Mouse (Mus musculus): Measurements from ENCODE around the gene Sval1. TPM values are rescaled to one million over a fixed set of nuclear protein-coding genes. Genes with fewer than 3 reads are reported as not detected.

Gene Sval1
- polyA plus RNA-seq (2016; fragmentation: Nextera tagmentation; extraction: Ambion mirVana): not detected in 2 replicates

DNA sequence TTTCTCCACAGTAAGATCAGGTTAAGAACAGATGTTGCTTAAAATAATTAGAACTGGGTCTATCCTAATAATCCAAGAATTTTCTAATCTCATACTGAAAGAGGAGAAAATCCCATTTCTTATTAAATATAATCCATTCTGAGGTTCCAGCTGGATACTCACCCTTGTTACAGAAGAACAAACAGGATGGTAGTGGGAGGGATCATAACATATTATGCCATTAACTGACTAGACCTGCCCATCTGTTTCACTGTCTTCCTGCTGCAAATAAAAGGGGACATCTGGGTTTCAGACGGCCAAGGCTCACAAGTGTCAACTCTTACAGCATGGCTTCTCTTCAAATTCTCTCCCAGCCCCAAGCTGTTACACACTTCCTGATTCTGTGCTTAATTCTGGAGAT, at the start of gene Sval1:
Gene Sval1, plus strand, starts transcription at position 301 of the 400 bp plus-strand sequence.
- Histone ChIP-seq H3K4me2 (replicated peaks) (no peak within 1 kb of the TSS), H3K27ac (no peak within 1 kb of the TSS), H3K36me3 (no peaks in the 10 kb centered on the region), H3K9ac (no peak within 1 kb of the TSS), H3K9me3 (replicated peaks) (no peaks in the 10 kb centered on the region), H3K27me3 (no peaks in the 10 kb centered on the region), H3K4me1 (no peaks in the 10 kb centered on the region), H3K4me3 (no peak within 1 kb of the TSS)
- no peak for ATAC-seq (ENCODE audit: low FRiP score)
- WGBS: 75% methylated on average over 1 of the region's 1 CpGs

- H3K27ac ChIP-seq: no peak overlapping the region
- no peak overlapping the region for H3K9ac ChIP-seq
- no peak overlapping the region for H3K4me3 ChIP-seq
- no peak for ATAC-seq (ENCODE audit: low FRiP score)
- H3K4me2 ChIP-seq (replicated peaks): no peak overlapping the region
- H3K9me3 ChIP-seq (replicated peaks): no peaks in the 10 kb centered on the region
- no peaks in the 10 kb centered on the region for H3K4me1 ChIP-seq
- H3K27me3 ChIP-seq: no peaks in the 10 kb centered on the region
- 83% methylated on average over 5 of the region's 5 CpGs for WGBS
- no peaks in the 10 kb centered on the region for H3K36me3 ChIP-seq
Measured at GRCm38 (mm10) chr6:41911625-41912024, 39.8 kb upstream of the Sval1 start.

DNA sequence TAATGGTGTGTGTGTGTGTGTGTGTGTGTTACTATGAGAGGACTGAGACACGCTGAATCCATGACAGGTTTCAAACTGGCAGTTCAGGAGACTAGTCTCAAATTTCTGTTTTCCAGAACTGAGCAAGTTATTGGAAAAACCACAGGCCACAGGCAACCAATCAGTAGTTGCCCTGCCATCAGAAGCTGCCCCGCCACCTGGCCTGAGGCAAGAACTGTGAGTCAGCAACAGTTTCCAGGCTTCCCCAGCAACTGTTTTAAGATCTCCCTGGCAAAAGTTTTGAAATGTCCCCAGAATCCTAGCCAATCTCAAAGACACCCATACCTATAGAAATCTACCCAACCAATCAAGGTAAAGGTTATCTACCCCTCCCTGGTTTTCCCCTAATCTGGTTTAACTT, 36.5 kb upstream of the Sval1 start:
- Histone ChIP-seq H3K4me3 (no peak overlapping the region), H3K9me3 (replicated peaks) (no peaks in the 10 kb centered on the region), H3K4me1 (no peaks in the 10 kb centered on the region), H3K4me2 (replicated peaks) (no peak overlapping the region), H3K27me3 (no peaks in the 10 kb centered on the region), H3K27ac (no peak overlapping the region), H3K36me3 (no peaks in the 10 kb centered on the region), H3K9ac (no peak overlapping the region)
- ATAC-seq (ENCODE audit: low FRiP score): no peak
- WGBS: 82% methylated on average over 2 of the region's 2 CpGs

DNA sequence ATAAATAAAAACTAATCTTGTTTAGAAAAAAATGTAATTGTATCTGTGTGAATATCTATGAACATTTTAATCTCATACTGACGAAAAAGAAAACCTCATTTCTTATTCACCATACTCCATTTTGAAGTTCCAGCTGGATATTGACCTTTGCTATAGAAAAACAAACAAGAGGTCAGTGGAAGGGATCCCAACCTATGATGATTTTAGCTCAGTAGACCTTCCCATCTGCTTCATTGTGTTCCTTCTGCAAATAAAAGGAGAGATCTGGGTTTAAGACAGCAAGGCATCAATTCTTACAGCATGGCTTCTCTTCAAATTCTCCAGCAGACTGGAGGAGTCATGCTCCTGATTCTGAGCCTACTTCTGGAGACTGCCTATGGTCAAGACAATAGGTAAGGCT, 16.4 kb downstream of the Sval1 start, which contains the start of gene Sval3:
Gene Sval3, plus strand, starts transcription at position 301 of the 400 bp plus-strand sequence.
- Histone ChIP-seq H3K36me3 (no peaks in the 10 kb centered on the region), H3K27me3 (no peaks in the 10 kb centered on the region), H3K4me1 (no peaks in the 10 kb centered on the region), H3K4me2 (replicated peaks) (no peak within 1 kb of the TSS), H3K4me3 (no peak within 1 kb of the TSS), H3K9me3 (replicated peaks) (no peaks in the 10 kb centered on the region), H3K27ac (no peak within 1 kb of the TSS), H3K9ac (no peak within 1 kb of the TSS)
- no peak for ATAC-seq (ENCODE audit: low FRiP score)
- WGBS: 74% methylated on average over 1 of the region's 1 CpGs

Other genes starting within 250 kb of the Sval1 start
- 9.0 and 9.7 TPM in 2 replicates for gene Kel, start 247.3 kb upstream of the Sval1 start, polyA plus RNA-seq (2016; fragmentation: Nextera tagmentation; extraction: Ambion mirVana)
- not detected in 2 replicates for gene Olfr459, start 176.5 kb upstream of the Sval1 start, polyA plus RNA-seq (2016; fragmentation: Nextera tagmentation; extraction: Ambion mirVana)
- not detected in 2 replicates for gene Pip, start 104.1 kb upstream of the Sval1 start, polyA plus RNA-seq (2016; fragmentation: Nextera tagmentation; extraction: Ambion mirVana)
- gene Sval2, start 98.6 kb upstream of the Sval1 start, polyA plus RNA-seq (2016; fragmentation: Nextera tagmentation; extraction: Ambion mirVana): not detected in 2 replicates
- not detected in 2 replicates for gene Sval3, start 16.5 kb downstream of the Sval1 start, polyA plus RNA-seq (2016; fragmentation: Nextera tagmentation; extraction: Ambion mirVana)
- not detected in 2 replicates for gene Sva, start 86.8 kb downstream of the Sval1 start, polyA plus RNA-seq (2016; fragmentation: Nextera tagmentation; extraction: Ambion mirVana)
- gene Tas2r139, start 189.3 kb downstream of the Sval1 start, polyA plus RNA-seq (2016; fragmentation: Nextera tagmentation; extraction: Ambion mirVana): not detected in 2 replicates

All from hindbrain, embryonic 12.5 days (tissue).